Mouse (Mus musculus) hindbrain, embryonic 11.5 days (tissue): ENCODE data around the gene Rbfox2. TPM values are rescaled to one million over a fixed set of nuclear protein-coding genes. Genes with fewer than 3 reads are reported as not detected.
A peak's percentile ranks its signal among the peaks of the same experiment; 100 is the strongest.
"Not testable (repeated sequence)": the region's sequence is repeated elsewhere in the genome, so short reads cannot be mapped to it uniquely, and the experiment has no call there.

Experiments
- ATAC-seq: fragments of 200-750 bp; cut with Nextera tagmentation; 2 replicates; pipeline ENCODE4 v1.8.0; 2017; ENCODE audit warnings: mild to moderate bottlenecking, moderate TSS enrichment, moderate library complexity; ENCODE audit not compliant: low FRiP score
- DNase-seq: peaks from one replicate; pipeline ENCODE4 v3.0.0-alpha.2; 2015; ENCODE audit warnings: low spot score
- H3K27ac ChIP-seq: fragments of 300-500 bp; sonication (generic); 2 replicates; pipeline ENCODE4 v1.5.1; 2014; ENCODE audit warnings: mild to moderate bottlenecking, low read depth, low read length
- H3K27me3 ChIP-seq: fragments of 300-500 bp; sonication (generic); 2 replicates; pipeline ENCODE4 v1.6.1; 2014; ENCODE audit warnings: mild to moderate bottlenecking, low read length, moderate library complexity, mixed read lengths; ENCODE audit not compliant: control insufficient read depth, insufficient read depth
- H3K36me3 ChIP-seq: fragments of 300-500 bp; sonication (generic); 2 replicates; pipeline ENCODE4 v1.6.1; 2014; ENCODE audit warnings: mild to moderate bottlenecking, low read length, moderate library complexity, mixed read lengths; ENCODE audit not compliant: control insufficient read depth, insufficient read depth
- H3K4me1 ChIP-seq: fragments of 300-500 bp; sonication (generic); replicated peaks from 2 replicates; pipeline ENCODE4 v1.6.1; 2014; ENCODE audit warnings: low read length, mixed read lengths; ENCODE audit not compliant: control insufficient read depth, insufficient read depth
- H3K4me2 ChIP-seq: fragments of 300-500 bp; sonication (generic); replicated peaks from 2 replicates; pipeline ENCODE4 v1.6.1; 2014; ENCODE audit warnings: mild to moderate bottlenecking, low read depth, low read length
- H3K4me3 ChIP-seq: fragments of 300-500 bp; sonication (generic); 2 replicates; pipeline ENCODE4 v1.5.1; 2014; ENCODE audit warnings: low read depth, low read length
- H3K9ac ChIP-seq: fragments of 300-500 bp; sonication (generic); 2 replicates; pipeline ENCODE4 v1.6.1; 2014; ENCODE audit warnings: low read depth, low read length
- H3K9me3 ChIP-seq: fragments of 300-500 bp; sonication (generic); 2 replicates; pipeline ENCODE4 v1.6.1; 2016; ENCODE audit warnings: low read length; ENCODE audit not compliant: control insufficient read depth
- whole genome bisulfite sequencing: fragments of 180-500 bp; shearing (Covaris S2); extraction: QIAGEN DNeasy Blood & Tissue Kit; methylation state at CpG from one replicate; pipeline ENCODE4 v1.1.7; 2014; 5-methylcytosine and 5-hydroxymethylcytosine counted together
- polyA plus RNA-seq: library from polyadenylated mRNA; unstranded; fragments of >200 nt; fragmentation: Nextera tagmentation; extraction: Ambion mirVana; gene quantifications from 2 replicates; pipeline ENCODE4 v1.2.1, GENCODE M21; 2014

Gene Rbfox2
- polyA plus RNA-seq, 1 experiment from 2014 or later = 142 TPM

DNA sequence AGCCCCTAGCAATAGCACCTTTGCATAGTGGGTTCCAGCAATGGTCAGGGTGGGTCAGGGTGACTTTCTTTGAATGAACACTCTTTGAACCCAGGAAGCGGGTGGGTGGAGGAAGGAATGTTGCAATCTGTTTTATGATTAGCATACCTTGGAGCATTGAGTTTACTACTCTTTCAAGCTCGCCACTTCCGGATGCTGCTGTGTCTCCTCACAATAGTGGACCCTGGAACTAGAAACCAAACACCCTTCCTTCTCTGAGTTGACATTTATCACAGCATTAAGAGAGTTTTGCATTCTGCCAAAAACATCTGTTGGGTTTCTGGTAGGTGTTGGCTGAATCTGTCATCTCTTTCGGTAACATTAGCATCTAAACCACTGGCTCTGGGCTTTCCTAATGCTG is 247.4 kb downstream of the Rbfox2 start:
- WGBS = 96% methylated on average over 4 of the region's 4 CpGs
- H3K27me3 ChIP-seq, DNase-seq, H3K9ac ChIP-seq, ATAC-seq, H3K4me2 ChIP-seq, H3K9me3 ChIP-seq, H3K4me1 ChIP-seq, H3K36me3 ChIP-seq, H3K4me3 ChIP-seq, H3K27ac ChIP-seq: not testable (repeated sequence)

DNA sequence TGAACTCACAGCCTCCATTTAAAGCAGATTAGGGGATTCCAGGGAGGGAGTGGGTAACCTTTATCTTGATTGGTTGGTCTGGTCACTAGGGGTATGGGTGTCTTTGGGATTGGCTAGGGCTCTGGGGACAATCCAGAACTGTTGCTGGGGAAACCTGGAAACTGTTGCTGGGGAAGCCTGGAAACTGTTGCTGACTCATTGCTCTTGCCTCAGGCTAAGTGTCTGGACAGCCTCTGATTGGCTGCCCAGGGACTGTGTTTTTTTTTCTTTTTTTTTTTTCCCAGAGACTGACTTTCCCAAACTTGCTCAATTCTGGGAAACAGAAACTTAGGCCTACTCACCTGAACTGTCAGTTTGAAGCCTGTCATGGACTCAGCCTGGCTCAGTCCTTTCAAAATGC is 248.2 kb downstream of the Rbfox2 start:
- ATAC-seq = no peak
- H3K9ac ChIP-seq = no peak overlapping the region
- no peaks in the 10 kb centered on the region; the same call in 1 of the 2 replicates for H3K4me1 ChIP-seq
- no peak overlapping the region for H3K4me2 ChIP-seq
- H3K27ac ChIP-seq = no peak overlapping the region
- no peaks in the 10 kb centered on the region for H3K9me3 ChIP-seq
- no peaks in the 10 kb centered on the region for H3K36me3 ChIP-seq
- H3K27me3 ChIP-seq = no peaks in the 10 kb centered on the region
- DNase-seq = no peak
- no peak overlapping the region for H3K4me3 ChIP-seq

DNA sequence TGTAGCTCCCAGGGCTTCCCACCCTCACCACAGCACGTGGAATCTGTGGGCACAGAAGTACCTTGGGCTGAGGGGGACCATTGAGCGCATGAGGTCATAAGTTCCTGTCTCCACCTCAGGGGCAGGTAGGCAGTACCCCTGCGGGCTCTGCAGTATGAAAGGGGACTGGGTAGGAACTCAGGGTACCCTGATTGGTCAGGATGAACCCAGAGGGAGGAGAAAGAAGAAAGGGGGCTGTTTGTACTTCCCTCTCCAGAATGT is 250.1 kb downstream of the Rbfox2 start:
- Histone ChIP-seq H3K27me3 (no peaks in the 10 kb centered on the region), H3K4me1 (no peaks in the 10 kb centered on the region; the same call in 1 of the 2 replicates), H3K4me2 (no peak overlapping the region), H3K27ac (no peak overlapping the region), H3K9ac (no peak overlapping the region), H3K4me3 (no peak overlapping the region), H3K9me3 (no peaks in the 10 kb centered on the region), H3K36me3 (no peaks in the 10 kb centered on the region)
- ATAC-seq (no peak), DNase-seq (no peak)
- 47% methylated on average over 3 of the region's 3 CpGs for WGBS

DNA sequence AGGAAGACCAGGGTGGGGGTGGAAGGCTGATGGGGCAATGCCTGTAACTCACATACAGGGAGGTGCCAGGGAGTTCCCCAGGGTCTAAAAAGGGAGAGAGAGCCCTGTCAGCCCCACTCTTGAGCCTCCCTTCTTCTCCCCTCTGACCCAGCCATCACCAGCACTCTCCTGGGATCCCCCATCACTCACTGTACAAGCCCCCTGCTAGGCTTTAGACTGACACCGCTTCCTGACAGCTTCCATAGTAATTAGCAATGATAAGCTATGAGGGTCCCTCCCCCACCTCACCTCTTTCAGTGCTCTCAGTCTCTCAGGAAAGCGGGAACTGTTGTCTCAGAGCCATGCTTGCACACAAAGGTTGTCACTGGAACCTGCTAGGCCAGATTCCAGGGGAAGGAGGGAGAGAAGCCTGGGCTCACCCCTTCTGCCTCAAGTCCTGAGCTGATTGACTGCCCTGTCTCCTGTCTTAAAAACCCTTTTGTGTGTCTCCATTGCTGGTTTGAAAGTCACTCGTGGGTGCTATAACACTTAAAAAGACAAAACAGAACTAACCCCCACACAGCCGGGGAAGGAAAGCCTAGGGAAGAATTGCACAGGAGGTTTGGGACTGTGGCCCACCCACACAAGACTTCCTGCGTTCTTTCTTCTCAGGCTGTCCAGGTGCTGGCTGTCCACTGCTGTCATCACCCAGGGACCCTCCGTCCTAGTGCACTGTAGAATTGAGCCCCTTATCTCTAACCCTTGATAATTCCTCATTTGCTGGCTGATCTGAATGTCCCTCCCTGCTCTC is 250.6 kb downstream of the Rbfox2 start:
- Histone ChIP-seq H3K36me3 (no peaks in the 10 kb centered on the region), H3K27ac (no peak overlapping the region; the same call in 1 of the 2 replicates), H3K9ac (no peak overlapping the region), H3K4me3 (no peak overlapping the region), H3K4me2 (no peak overlapping the region), H3K4me1 (no peaks in the 10 kb centered on the region; the same call in 1 of the 2 replicates), H3K9me3 (no peaks in the 10 kb centered on the region), H3K27me3 (no peaks in the 10 kb centered on the region)
- WGBS = 24% methylated on average over 6 of the region's 6 CpGs
- ATAC-seq (no peak), DNase-seq (peak; percentile 41)

DNA sequence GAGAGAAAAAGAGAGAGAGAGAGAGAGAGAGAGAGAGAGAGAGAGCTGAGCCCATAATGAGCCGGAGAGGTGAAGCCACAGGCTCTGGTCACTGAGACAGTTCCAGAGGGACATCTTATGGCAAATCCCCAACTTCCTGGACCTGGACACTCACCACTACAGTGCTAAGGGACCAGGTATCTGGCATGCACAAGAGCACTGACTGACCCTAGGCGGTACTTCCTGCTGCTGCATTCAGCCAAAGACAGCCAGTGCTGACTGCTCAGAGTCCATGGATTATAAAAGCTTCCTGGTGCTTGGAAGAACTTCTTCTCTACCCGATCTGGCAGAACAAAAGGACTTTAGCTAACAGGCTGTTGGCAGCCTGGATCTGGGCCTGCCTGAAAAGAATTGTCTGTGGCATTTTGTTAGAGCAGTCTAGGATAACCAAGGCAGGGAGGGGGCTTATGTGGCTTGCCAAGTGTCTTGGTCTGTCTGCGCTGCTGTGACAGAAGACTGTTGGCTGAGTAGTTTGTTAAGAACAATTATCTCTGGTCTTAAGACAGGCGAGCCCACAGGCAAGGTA is 252.1 kb downstream of the Rbfox2 start:
- Histone ChIP-seq H3K4me3 (no peak overlapping the region), H3K4me1 (no peaks in the 10 kb centered on the region; the same call in 1 of the 2 replicates), H3K4me2 (no peak overlapping the region), H3K9ac (no peak overlapping the region), H3K27ac (no peak overlapping the region), H3K9me3 (no peaks in the 10 kb centered on the region), H3K36me3 (no peaks in the 10 kb centered on the region), H3K27me3 (no peaks in the 10 kb centered on the region)
- DNase-seq = no peak
- no peak for ATAC-seq
- 70% methylated on average over 5 of the region's 5 CpGs for WGBS

DNA sequence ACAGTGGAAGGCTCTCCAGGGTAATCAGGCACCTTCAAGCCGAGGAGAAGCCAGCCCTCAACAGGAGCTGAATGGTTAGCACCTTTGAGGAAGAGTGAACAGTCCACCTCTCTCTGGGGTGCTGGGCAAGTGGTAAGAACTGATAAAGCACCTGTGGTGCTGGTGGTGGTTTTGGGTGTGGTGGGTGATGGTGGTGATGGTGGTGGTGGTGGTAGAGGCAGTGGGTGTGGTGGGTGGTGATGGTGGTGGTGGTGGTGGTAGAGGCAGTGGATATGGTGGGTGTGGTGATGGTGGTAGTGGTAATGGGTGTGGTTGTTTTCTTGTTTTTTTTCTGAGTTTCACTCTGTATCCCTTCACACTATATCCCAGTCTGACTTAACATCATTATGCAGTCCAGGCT is 253.8 kb downstream of the Rbfox2 start:
- DNase-seq (no peak), ATAC-seq (no peak)
- Histone ChIP-seq H3K9me3 (no peaks in the 10 kb centered on the region), H3K4me2 (no peak overlapping the region), H3K4me3 (no peak overlapping the region), H3K9ac (no peak overlapping the region), H3K27ac (no peak overlapping the region), H3K4me1 (no peaks in the 10 kb centered on the region; the same call in 1 of the 2 replicates), H3K36me3 (no peaks in the 10 kb centered on the region), H3K27me3 (no peaks in the 10 kb centered on the region)
- 89% methylated on average over 1 of the region's 1 CpGs for WGBS

DNA sequence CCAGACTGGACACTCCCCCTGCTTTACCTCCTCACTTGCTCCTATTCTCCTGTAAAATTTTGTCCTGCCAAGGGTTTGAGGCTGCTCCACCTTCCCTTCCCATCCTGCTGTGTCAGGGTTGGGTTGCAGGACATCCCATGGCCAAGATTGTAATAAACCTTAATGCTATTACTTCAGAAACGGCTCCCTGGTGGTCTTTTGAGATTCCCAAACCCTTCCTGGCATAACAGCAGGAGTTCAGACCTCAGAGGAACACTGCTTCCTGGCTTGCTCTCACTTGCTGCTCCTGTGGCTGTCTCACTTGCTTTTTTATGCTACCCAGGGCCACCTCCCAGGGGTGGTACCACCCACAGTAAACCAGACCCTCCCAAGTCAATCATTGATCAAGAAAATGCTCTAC is 254.6 kb downstream of the Rbfox2 start:
- no peak overlapping the region for H3K4me3 ChIP-seq
- H3K9me3 ChIP-seq = no peaks in the 10 kb centered on the region
- H3K9ac ChIP-seq = no peak overlapping the region
- no peak for ATAC-seq
- H3K4me2 ChIP-seq = no peak overlapping the region
- WGBS = 40% methylated on average over 1 of the region's 1 CpGs
- no peak overlapping the region for H3K27ac ChIP-seq
- H3K36me3 ChIP-seq = no peaks in the 10 kb centered on the region
- H3K27me3 ChIP-seq = no peaks in the 10 kb centered on the region
- H3K4me1 ChIP-seq = no peaks in the 10 kb centered on the region; the same call in 1 of the 2 replicates
- no peak for DNase-seq

DNA sequence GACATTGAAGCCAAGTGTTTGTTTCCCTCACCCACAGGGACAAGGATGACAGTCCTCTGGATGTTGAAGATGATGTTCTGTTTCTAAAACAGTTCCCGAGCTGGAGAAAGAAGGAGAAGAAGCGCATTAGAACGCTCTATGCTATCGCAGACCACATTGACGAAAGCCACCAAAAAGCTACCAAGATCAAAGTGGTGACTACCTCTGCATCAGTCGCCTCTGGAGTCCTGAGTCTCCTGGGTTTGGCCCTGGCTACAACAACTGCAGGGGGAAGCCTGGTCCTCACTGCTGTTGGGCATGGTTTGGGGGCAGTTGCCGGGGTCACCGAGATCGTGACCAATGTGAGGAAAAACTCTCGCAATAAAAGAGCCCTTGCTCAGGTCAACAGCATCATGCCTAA is 256.2 kb downstream of the Rbfox2 start, which contains the start of gene Mb:
TSS of gene Mb (minus strand) at position 101 of the 400 bp plus-strand sequence.
- H3K4me1 ChIP-seq = no peaks in the 10 kb centered on the region
- H3K4me3 ChIP-seq = no peak within 1 kb of the TSS
- DNase-seq = no peak
- H3K27me3 ChIP-seq = no peaks in the 10 kb centered on the region
- H3K36me3 ChIP-seq = no peaks in the 10 kb centered on the region
- ATAC-seq = no peak
- no peak within 1 kb of the TSS for H3K9ac ChIP-seq
- no peaks in the 10 kb centered on the region for H3K9me3 ChIP-seq
- H3K4me2 ChIP-seq = no peak within 1 kb of the TSS
- H3K27ac ChIP-seq = no peak within 1 kb of the TSS
- WGBS = 94% methylated on average over 10 of the region's 10 CpGs

DNA sequence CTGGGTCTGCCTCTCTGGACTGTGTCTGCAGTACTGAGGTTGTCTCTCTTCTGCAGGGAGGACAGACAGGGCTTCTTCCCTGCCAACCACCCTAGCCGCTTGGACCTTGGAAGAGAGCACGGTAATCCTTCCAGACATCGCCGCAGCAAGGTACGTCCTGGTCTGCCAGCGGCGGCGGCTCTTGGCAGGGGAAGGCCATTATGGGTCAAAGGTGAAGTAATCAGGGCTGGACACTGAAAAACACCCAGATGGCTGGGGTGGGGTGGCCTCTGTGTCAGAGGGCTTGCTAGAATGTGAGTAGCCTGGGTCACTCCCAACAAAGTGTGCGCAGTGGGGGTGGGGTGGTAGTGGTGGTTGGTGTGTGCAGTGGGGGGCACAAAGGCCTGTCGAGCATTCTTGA is 261.2 kb downstream of the Rbfox2 start:
- no peak for ATAC-seq
- no peaks in the 10 kb centered on the region for H3K27me3 ChIP-seq
- H3K27ac ChIP-seq = no peak overlapping the region
- no peak overlapping the region for H3K4me2 ChIP-seq
- no peak for DNase-seq
- no peaks in the 10 kb centered on the region for H3K4me1 ChIP-seq
- no peak overlapping the region for H3K9ac ChIP-seq
- H3K4me3 ChIP-seq = no peak overlapping the region
- no peaks in the 10 kb centered on the region for H3K9me3 ChIP-seq
- WGBS = 63% methylated on average over 10 of the region's 10 CpGs
- no peaks in the 10 kb centered on the region for H3K36me3 ChIP-seq
